Mouse (Mus musculus) frontal cortex, adult 2 months (tissue): ENCODE data around the gene Abcc2. TPM values are rescaled to one million over a fixed set of nuclear protein-coding genes. Genes with fewer than 3 reads are reported as not detected.
A peak's percentile ranks its signal among the peaks of the same experiment; 100 is the strongest.

ENCODE experiments used
- DNase-seq, 2 experiments: peaks; one replicate each; pipeline ENCODE4 v3.0.0; 2022; ENCODE audit warnings: low spot score in 1 of 2; ENCODE audit errors: extremely low spot score in 1 of 2
- polyA plus RNA-seq: library from polyadenylated mRNA; depleted of rRNA; stranded (reverse); fragments of >200 nt; gene quantifications from 2 replicates; pipeline ENCODE4 v1.2.3, GENCODE M21; 2012

Abcc2 gene
- polyA plus RNA-seq, 1 experiment: 0.30 TPM

DNA sequence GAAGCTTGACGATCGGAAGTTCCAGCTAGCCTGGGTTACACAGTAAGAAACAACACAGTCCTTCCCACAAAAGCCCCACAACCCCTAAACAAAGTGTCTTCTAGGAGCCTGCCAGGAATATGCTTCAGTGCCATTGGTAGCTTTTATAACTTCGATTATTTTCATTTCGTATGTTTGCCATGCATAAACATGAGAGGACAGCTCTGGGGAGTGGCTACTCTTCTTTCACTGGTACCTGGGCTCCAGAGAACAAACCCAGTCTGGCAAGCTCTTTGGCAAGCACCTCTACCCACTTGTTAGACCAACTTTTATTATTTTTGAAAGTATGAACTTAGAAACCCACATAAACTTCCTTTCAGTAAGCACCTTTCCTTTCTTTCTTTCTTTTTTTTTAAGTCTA, 5.4 kb upstream of the Abcc2 start:
- DNase-seq: no peak

DNA sequence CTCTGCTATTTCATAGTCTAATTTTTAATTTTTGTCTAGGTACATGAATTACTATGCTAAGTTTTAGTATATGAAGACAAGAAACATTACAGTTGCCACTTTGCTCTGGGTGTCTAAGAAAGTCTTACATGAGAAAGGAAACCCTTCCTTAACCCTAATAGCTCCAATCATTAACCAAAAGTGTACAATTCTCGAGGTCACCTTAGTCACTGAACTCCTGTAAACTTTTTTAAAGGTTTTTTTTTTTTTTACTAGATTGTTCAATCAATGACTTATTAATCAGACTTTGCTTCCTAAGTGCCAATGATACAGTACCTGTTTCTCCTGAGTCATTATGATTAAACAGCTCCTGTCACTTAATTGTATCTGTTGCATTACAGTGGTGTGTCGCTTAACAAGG, 4.7 kb upstream of the Abcc2 start:
- no peak for DNase-seq

DNA sequence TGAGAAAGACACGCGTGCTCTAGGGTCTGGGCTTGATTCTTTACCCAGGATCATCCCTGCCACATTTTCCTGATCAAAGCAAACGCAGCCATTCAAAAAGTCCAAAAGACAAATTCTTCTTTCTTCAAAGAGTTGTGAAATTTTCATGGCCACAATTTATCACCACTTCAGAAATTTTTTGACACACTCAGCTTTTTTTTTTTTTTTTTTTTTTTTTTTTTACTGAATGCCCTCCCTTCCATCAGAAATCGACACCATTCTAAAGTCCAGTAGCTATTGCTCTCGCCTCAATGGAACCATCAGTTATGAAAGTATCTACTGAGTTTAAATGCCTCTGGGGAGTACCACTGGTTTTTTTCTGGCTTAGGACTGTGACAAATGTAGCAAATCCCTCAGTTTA, 1.6 kb upstream of the Abcc2 start:
- DNase-seq: no peak

DNA sequence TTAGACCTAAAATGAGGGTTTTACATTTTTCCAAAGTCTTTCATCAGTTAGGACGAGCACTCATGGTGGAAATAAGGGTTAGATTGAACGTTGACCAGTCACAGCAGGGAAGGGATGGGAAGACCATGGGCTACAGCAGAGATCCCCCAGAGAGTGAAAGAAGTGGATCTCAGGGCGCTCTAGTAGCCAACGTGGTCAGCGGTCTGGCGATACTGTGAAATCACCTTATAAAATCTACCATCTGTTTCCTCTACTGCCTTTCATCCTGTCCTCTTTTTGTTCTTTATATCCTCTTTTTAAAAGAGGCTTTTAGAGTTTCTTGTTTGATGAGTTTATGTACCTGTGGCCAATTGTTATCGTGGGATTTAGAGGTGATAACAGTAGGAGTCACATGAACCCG, 2.8 kb downstream of the Abcc2 start:
- DNase-seq: no peak

DNA sequence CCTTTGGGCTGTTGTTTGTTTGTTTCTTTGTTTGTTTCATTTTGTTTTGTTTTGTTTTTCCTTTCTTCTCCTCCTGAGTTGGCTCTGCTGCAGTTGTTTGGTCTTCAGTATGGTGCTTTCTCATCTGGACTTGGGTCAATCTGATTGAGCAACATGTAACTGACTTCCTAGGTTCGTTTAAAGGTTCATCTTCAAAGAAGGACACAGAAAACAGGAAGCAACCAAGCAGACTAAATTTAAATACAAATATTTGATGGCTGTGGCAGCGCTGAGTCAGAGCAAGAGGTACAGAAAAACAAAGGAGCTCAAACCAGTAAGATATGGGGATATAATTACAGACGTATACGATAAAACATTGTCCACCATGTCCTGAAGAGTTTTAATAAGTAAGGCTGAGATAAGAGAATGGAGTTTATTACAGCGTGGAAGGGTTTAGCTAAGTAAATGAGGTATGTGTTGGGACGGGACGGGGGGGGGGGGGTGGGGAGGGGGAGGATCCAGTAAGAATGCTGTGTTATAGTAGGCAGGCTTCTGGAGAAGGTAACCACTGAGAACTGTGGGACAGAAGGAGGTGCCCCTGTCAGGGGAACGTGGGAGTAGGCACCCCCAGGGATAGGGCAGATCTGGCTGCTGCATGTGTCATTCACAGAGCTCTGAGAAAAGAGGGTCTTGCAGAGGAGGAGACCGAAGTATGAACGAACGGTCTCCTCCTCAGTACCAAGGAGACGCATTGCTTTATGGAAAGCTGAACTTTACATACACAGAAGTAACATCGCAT, 4.4 kb downstream of the Abcc2 start:
- no peak for DNase-seq

DNA sequence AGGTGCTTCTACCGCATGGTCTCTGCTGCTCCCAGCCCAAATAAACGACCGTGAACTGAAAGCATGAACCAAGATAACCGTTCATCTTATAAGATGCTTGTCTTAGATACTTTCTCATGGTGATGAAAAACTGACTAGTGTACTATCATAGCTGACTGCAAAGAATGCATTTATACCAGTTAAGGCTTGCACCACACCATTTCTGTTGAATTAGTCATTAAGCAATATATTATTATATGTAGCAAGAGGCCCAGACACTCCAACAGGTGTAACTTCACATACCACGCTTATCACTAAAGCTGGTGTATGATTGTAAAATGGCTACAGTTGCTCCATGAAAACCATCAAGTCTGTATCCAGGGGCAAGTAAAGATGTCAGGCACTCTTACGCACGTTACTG, 7.8 kb downstream of the Abcc2 start:
- DNase-seq: no peak

DNA sequence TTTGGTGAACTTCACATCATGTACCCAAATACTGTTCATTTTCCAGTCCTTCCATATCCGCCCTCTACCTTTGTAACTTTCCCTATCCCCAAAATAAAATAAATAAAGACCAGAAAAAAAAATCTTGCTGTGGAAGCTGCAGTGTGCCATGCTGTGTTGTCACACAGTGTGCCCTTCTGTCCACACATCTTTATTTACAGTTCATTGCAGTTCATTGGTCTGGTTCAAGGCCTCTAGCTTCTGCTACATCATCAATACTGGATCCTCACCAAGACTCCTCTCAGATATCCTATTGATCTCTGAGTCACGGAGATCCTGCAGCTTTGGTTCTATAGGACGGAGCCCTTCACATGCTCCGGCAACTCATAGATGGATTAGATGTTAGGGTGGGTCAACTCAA, 10.5 kb downstream of the Abcc2 start:
- no peak for DNase-seq

DNA sequence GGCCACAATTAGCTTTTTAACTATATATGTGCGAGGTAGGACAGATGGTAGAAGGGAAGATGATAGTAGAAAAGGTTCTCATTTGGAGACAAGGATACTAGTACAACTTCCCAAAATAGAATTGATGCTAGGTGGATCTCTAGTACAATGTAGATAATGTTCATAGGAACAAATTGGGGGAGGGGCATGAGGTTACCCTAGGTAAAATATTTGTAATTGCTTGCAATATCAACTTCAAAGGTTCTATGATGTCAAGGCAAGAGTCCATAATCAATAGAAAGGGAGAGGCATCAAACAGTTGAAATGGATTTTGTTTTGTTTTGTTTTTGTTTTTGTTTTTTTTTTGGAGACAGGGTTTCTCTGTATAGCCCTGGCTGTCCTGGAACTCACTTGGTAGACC, 12.0 kb downstream of the Abcc2 start:
- DNase-seq: no peak

DNA sequence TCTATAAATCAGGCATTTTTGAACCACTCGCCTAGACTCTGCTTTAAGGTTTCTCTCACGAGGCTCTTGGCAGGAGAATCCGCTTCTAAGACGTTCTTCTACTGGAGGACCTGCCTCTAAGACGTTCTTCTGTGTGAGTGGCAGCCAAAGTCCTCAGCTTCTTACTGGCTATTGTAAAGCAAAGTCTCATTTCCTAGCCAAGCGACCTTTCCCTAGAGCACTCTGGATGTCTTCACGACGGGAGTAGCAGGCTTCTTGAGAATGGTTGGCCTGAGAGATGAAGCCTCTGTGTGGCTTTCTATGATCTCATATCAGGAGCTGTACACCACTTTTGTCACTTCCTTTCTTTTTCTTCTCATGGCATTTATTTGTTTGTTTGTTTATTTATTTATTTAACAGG, 13.5 kb downstream of the Abcc2 start:
- no peak for DNase-seq

DNA sequence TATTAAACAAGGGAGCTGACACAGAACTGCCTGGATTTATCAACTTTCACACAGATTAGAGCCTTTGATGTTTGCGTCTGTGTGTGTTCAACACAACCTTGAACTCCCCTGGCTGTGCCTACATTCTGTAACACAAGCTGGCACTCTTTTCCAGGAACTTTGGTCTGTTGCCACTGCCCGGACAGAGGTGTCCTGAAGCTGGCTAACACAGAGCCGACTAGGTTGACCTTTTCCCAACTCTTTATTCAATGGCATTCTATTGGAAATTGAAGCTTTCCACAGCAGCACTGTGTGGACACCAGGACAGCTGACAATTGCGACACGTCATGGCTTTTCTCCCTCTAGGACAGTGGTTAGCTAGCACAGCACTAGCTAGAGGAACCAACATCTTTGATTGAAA, 15.2 kb downstream of the Abcc2 start:
- DNase-seq: no peak

DNA sequence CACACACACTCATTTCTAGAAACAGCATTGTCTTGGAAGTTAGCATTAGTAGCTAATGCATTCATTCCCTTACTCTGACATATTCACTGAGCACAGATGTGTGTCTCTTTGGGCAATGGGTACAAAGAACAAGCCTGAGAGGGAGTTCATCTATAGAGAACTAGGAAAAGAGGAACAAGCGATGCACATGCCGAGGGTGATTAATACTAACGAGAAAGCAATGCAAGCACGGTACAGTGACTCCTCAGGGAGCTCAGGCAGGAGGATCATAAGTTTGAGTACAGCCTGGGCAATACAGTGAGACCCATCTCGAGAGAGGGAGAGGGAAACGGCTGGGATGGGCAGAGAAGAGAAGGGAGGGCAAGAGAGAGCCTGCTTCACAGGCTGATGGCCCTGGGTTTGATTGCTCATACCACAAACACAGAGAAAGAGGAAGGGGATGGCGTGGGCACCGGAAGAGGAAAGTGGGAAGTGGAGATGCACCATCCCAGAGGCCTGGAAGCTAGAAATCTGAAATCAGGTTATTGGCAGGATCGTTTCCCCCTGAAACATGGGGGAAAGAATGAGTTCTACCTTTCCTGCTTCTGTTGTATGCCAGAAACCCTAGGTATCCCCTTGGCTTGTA, 19.5 kb downstream of the Abcc2 start:
- no peak for DNase-seq

DNA sequence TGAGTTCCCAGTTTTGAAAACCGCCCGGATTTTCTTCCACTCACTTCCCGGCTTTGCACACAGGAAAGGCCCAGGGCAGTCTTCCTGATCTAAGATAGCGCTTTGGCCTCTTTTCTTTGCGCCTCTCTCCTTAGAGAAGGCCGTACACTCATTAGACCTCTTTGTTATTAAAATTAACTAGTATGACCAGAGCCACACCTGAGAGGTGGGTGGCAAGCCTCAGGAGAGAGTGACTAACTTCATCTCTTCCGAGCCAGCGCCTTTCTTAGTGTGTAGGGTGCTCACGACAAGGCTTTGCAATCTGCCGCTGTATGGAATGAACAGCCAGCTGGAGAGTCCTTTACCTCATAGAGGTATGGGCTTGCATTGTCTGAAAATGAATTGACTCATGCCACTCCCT, 21.9 kb downstream of the Abcc2 start:
- DNase-seq: no peak

DNA sequence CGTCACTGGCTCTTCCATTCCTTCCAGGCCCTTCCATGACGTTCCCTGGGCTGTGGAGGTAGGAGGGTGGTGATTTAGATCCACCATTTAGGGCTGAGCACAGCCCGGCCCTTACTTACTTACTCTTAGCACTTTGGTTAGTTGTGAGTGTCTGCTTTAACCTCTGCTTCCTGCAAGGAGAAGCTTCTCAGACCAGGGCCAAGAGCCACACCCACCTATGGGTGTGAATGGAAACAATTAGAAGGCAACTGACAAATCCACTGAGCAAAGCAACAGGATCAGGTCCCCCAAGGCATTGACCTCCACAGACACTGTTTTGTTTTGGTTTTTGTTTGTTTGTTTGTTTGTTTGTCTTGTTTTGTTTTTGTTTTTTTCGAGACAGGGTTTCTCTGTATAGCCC, 27.3 kb downstream of the Abcc2 start:
- no peak for DNase-seq

DNA sequence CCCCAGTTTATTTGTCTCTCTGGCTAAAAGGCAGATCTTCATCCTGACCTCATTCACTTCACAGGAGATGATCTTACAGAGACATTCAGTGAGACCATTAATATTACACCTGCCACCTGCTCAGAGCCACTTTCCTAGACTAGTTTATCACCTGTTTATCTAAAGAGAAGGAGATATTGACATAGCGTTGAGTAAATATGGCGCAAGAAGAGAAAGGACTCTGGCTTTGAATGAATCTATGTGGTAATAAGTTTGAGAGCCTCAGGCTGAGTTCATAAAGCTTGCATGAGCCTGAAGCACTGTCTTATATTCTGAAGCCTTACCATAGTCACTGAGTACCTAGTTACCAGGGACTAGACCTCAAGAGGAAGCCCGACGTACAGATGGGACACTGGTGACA, 29.4 kb downstream of the Abcc2 start:
- DNase-seq: no peak

DNA sequence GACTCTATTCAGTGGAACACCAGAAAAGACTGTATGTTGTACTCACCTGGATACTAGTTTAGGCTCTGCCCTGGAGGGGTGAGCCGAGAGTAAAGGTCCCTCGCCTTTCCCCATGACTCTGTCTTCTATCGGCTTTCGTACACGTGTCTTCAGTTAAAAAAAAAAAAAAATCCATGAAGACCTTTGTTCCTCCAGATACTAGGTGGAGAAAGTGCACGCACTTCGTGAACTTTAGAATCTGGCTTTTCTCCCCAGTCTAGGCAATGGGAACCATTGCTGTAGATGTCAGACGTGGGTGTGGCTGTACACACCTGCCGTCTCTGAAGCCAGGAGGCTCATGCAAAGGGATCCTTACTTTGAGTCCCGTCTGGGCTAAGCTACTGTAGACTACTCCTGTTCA, 31.3 kb downstream of the Abcc2 start:
- DNase-seq: no peak

DNA sequence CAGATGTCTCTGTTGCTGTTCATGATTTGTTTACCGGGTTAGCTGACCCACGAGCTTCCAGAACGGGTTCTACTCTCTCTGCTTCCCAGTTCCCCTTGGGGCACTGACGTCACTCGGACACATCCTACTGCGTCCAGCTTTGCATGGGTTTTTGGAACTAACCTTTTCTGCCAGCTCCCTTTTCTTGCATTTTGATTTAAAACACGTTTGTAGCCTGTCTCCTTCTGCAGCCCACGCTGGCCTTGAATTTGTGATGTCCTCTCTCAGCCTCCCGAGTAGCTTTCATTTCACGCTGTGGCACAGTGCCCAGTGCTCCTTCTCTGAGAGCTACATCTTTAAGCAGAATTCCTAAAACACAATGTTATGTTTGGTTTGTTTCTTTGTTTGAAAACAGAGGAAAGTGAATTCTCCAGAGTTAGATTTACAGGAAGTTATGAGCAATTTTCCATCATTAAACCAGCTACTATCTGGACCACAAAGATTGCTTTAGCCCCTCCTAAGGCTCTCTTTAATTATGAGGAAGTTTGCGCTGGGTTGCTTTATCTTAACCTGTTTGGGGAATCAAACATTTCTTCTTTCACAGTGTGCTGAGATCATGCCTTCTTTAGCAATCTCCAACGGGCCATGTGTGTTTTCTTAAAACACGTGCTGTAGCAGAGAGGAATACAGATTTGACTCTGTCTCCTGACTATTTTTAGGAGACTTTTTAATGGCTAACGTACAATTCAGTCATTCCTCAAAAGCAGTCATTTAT, 33.8 kb downstream of the Abcc2 start:
- peak; percentile 9 to 43 for DNase-seq

DNA sequence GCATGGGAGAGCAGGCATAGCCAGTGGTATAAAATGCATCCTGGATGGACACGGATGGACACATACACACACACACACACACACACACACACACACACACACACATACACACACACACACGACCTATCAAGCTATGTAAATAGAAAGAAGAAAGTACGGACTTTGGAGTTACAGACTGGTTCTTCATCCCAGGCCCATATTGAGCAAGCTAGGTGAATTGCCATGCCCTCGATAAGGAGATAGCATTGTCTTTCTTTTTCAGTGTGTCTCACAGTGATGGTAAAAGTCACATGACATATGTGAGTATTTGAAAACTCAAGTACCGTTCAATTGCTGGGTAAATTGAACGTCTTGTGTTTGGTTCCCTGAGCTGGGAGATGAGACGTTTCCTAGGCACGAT, 44.9 kb downstream of the Abcc2 start:
- DNase-seq: no peak

DNA sequence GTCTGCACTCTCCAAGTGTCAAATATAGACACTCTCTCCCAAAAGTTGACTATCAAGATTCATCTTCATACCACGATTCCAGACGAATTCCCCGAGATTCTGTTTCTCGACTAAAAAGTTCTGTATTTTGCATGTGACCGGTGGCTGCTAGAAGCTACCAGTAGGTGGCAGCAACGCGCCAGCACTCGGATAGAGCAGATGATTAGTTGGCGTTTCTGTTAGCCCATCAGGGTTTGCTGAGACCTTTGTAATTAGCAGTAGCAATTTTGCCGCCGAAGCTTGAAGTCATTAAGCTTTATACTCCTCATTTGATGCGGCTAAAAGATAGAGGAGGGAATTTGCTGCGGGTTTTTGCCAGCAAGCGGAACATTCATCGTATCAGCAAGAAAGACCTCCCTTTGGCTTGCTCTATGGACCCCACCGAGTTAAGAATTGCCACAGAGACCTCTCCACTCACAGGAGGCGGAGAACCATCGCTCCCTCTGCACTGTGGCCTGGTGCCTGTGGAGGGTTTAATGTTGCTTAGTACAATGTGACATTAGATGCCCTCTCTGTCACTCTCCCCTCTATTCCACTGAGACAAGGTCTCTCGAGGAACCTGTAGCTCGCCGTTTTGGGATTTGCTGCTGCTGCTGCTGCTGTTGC, 50.6 kb downstream of the Abcc2 start:
- DNase-seq: peak; percentile 11 to 81

DNA sequence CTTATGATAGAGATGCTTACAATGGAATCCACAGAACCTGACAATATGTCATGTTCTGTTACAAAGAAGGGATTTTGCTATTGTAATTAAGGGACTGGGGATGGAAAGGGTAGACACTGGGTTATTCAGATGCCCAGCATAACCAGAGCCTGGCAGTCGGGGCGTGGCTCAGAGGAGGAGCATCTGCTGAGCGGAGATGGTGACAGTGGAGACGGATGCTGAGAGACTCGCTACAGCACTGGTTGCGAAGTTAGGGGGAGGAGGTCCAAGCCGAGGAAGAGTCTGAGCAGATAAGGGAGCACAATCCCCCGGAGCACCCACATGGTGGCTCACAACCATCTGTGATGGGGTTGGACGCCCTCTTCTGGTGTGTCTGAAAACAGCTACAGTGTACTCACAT, 61.2 kb downstream of the Abcc2 start:
- no peak for DNase-seq

DNA sequence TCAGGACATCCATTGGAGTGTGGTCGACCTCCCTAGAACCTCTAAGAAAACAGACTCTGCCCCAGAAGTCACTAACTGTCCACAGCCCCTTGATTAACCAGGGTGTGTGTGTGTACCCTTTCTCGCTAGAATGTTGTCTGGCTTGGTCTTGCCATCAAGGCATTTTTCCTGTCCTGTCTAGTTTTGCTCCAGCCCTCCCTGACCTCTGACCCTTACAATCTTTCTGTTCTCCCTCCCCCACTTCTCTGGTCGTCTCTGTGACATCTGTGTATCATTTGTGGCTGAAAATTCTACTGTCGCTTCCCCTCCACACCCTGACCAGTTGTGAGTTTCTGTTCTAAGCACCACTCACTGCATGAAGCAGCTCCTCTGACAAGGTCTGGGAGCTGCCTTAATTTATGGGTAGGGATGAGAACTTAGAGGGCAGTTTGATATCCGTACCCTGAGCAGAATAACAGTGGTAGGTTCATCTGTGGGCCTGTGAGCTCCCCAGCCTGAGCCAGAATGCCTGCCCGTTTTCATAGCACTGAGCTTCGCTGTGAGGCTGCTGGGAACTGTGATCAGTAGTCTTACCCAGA, 63.4 kb downstream of the Abcc2 start:
- DNase-seq: no peak

DNA sequence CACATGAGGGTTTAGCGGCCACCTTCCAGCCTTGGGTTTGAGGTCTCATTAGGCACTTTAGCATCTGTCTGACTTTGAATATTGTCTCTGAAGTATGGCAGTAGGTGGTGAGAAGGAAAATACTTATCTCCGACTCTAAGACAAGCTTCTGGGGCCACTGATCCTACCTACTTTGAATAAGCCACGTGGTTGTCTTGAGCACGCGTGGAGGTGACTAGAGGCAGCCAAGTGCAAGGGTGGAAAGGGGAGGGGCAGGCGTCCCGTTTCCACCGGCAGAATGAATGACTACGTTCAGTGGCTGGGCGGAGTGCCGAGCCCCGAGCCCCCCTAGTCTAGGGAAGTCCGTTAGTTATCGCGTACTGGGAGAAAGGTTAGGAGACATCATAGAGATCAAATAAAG, 65.1 kb downstream of the Abcc2 start:
- DNase-seq: no peak
